Mouse (Mus musculus): ENCODE data around the gene Msln. TPM values are rescaled to one million over a fixed set of nuclear protein-coding genes. Genes with fewer than 3 reads are reported as not detected.
A peak's percentile ranks its signal among the peaks of the same experiment; 100 is the strongest.

The Msln gene
- polyA plus RNA-seq, 1 experiment = 23.6 TPM

DNA sequence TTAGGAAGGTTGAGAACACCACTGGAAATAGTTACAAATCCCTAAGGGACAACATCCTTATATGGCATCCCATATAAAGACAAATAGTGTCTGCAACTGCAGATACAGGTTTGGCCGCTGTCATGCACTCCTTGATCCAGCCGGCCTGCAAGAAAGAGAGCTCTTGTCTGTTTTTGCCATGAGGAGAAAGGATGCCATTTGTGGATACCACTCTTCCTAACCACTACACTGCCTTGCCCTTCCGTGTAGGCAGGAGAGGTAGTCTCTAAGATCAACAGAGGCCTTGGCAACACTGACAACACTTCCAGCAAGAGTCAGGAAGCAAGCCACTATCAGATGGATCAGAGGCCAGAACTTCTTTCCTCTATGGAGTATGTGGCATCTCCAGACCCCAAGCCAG is 32.1 kb upstream of the Msln start, which contains the start of gene Ccdc78:
TSS of gene Ccdc78 (plus strand) at position 301 of the 400 bp plus-strand sequence.
- 93% methylated on average over 3 of the region's 3 CpGs for WGBS
- no peak within 1 kb of the TSS for H3K27ac ChIP-seq (ENCODE audit: control insufficient read depth, insufficient read depth, low read length)
- H3K4me3 ChIP-seq (ENCODE audit: control insufficient read depth, insufficient read depth, low read length) = peak within 1 kb of the TSS; percentile 77
- no peak for DNase-seq
- H3K4me1 ChIP-seq (replicated peaks; ENCODE audit: control insufficient read depth, insufficient read depth, low read length) = peaks cover 17% of the 10 kb centered on the region
- no peaks in the 10 kb centered on the region; the same call in 1 of the 2 replicates for H3K36me3 ChIP-seq (ENCODE audit: control insufficient read depth, insufficient read depth, low read length)
- H3K27me3 ChIP-seq (ENCODE audit: control insufficient read depth, insufficient read depth, low read length) = no peaks in the 10 kb centered on the region
- TF ChIP-seq CTCF (IDR thresholded peaks at IDR 0.05; ENCODE audit: borderline replicate concordance, control insufficient read depth, extremely low read depth, insufficient read depth, low read length, poor library complexity) = no peak
- TF ChIP-seq POLR2A (IDR thresholded peaks at IDR 0.05; ENCODE audit: control insufficient read depth, extremely low read depth, insufficient read depth, low read length, poor library complexity) = no peak

DNA sequence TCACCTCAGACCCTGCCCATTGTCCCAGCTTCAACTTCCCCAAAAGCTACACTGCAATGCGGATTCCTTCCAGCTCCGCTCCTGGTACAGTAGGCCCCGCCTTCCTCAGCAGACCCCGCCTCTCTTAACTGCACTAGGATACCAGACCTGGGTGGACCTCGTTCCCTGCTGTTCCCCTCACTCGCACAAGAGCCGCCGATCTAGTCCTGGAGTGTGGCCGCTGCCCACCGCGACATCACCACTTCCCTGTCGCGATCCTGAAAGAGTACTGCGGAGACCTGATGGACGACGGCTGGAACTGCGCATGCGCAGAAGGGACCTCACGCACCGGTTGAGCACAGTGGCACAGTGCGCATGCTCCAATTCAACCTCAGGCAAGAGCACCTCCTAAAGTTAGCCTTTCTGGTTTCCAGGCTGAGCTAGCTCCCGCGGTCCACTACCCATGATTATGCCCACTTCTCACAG is 31.1 kb upstream of the Msln start, which contains the start of gene Haghl:
TSS of gene Haghl (minus strand) at position 393 of the 465 bp plus-strand sequence.
- H3K4me3 ChIP-seq (ENCODE audit: control insufficient read depth, insufficient read depth, low read length) = peak within 1 kb of the TSS; percentile 77
- no peak within 1 kb of the TSS for H3K27ac ChIP-seq (ENCODE audit: control insufficient read depth, insufficient read depth, low read length)
- TF ChIP-seq CTCF (IDR thresholded peaks at IDR 0.05; ENCODE audit: borderline replicate concordance, control insufficient read depth, extremely low read depth, insufficient read depth, low read length, poor library complexity) (no peak), POLR2A (IDR thresholded peaks at IDR 0.05; ENCODE audit: control insufficient read depth, extremely low read depth, insufficient read depth, low read length, poor library complexity) (peak; percentile 36; the same call in 1 of the 2 replicates)
- DNase-seq = peak; percentile 93
- no peaks in the 10 kb centered on the region; the same call in 1 of the 2 replicates for H3K36me3 ChIP-seq (ENCODE audit: control insufficient read depth, insufficient read depth, low read length)
- no peaks in the 10 kb centered on the region for H3K27me3 ChIP-seq (ENCODE audit: control insufficient read depth, insufficient read depth, low read length)
- H3K4me1 ChIP-seq (replicated peaks; ENCODE audit: control insufficient read depth, insufficient read depth, low read length) = peaks cover 15% of the 10 kb centered on the region
- WGBS = under 1% methylated on average over 23 of the region's 23 CpGs

DNA sequence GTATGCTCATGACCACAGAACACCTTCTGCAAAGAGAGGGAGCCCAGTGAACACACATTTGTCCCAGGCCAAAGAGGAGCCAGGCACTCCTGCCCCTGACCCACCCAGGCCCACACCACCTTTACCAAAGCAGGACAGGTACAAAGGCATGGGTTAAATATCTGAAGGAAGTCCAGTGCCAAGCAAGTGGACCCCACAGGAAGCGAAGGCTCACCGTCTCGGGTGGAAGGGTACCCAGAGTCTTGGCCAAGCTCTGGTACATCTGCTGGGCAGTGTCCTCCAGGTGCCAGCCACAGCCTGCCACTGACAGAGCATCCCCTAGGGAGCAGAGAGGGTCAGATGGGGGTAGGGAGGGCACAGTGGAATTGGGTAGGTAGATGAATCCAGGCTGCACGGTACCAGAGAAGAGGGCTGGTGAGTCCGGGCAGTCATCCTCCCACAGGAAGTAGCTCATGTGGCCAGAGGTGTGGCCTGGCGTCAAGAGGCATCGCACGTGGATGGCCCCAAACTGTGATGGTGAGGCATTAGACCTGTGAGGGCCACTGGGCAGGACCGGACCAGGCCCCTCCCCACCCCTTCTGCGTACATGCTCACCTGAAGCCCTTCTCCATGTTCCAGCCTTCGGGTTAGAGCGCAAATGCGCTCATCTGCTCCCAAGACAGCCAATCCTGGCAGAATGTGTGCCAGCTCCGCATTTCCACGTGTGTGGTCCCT is 29.8 kb upstream of the Msln start:
- Histone ChIP-seq H3K4me1 (replicated peaks; ENCODE audit: control insufficient read depth, insufficient read depth, low read length) (peaks cover 15% of the 10 kb centered on the region), H3K27ac (ENCODE audit: control insufficient read depth, insufficient read depth, low read length) (no peak overlapping the region), H3K36me3 (ENCODE audit: control insufficient read depth, insufficient read depth, low read length) (no peaks in the 10 kb centered on the region; the same call in 1 of the 2 replicates), H3K27me3 (ENCODE audit: control insufficient read depth, insufficient read depth, low read length) (no peaks in the 10 kb centered on the region), H3K4me3 (ENCODE audit: control insufficient read depth, insufficient read depth, low read length) (no peak overlapping the region)
- no peak for DNase-seq
- TF ChIP-seq POLR2A (IDR thresholded peaks at IDR 0.05; ENCODE audit: control insufficient read depth, extremely low read depth, insufficient read depth, low read length, poor library complexity) (no peak), CTCF (IDR thresholded peaks at IDR 0.05; ENCODE audit: borderline replicate concordance, control insufficient read depth, extremely low read depth, insufficient read depth, low read length, poor library complexity) (no peak)
- WGBS = 88% methylated on average over 15 of the region's 15 CpGs

DNA sequence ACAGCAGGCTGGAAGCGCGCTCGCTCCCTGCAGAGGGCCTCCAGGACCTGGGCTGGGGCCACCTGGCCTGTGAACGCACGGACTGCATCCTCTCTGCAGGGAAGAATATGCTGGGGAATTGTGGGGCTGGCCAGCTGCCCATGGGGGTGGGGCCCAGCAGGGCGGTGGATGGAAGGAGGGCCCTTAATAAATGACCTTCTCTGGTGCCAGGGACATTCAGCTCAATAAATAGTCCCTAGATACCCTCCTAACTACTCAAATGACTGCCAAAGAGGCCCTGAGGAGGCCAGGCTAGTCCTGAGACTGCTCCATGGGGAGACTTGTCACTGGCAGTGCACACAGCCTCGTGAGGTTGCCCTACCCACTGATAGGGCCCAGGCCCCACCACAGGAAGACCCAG is 28.9 kb upstream of the Msln start:
- 93% methylated on average over 7 of the region's 7 CpGs for WGBS
- H3K27ac ChIP-seq (ENCODE audit: control insufficient read depth, insufficient read depth, low read length) = no peak overlapping the region
- no peak for DNase-seq
- H3K4me3 ChIP-seq (ENCODE audit: control insufficient read depth, insufficient read depth, low read length) = no peak overlapping the region
- H3K4me1 ChIP-seq (replicated peaks; ENCODE audit: control insufficient read depth, insufficient read depth, low read length) = peaks cover 15% of the 10 kb centered on the region
- no peaks in the 10 kb centered on the region for H3K27me3 ChIP-seq (ENCODE audit: control insufficient read depth, insufficient read depth, low read length)
- TF ChIP-seq CTCF (IDR thresholded peaks at IDR 0.05; ENCODE audit: borderline replicate concordance, control insufficient read depth, extremely low read depth, insufficient read depth, low read length, poor library complexity) = no peak
- no peak for TF ChIP-seq POLR2A (IDR thresholded peaks at IDR 0.05; ENCODE audit: control insufficient read depth, extremely low read depth, insufficient read depth, low read length, poor library complexity)
- no peaks in the 10 kb centered on the region; the same call in 1 of the 2 replicates for H3K36me3 ChIP-seq (ENCODE audit: control insufficient read depth, insufficient read depth, low read length)

DNA sequence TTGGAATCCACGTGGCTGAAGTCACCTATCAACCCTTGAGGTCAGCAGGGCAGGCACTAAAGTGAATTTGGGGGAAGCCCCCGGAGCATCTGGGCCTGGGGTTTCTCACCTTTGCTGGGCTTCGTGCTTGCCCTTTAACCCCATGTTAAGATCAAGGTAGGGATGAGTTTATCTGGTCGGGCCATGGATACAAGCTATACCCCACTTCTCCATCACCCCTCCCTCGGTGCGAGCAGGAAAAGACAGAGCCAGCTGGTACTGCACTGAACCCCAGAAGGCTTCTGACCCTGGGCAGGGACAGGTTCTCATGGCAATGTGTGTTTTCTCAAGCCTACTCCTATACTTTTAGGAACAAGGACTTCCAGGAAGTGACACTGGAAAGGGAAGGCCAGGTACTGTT is 27.2 kb upstream of the Msln start:
- Histone ChIP-seq H3K4me3 (ENCODE audit: control insufficient read depth, insufficient read depth, low read length) (no peak overlapping the region), H3K27me3 (ENCODE audit: control insufficient read depth, insufficient read depth, low read length) (no peaks in the 10 kb centered on the region), H3K36me3 (ENCODE audit: control insufficient read depth, insufficient read depth, low read length) (no peaks in the 10 kb centered on the region; the same call in 1 of the 2 replicates), H3K4me1 (replicated peaks; ENCODE audit: control insufficient read depth, insufficient read depth, low read length) (peaks cover 15% of the 10 kb centered on the region), H3K27ac (ENCODE audit: control insufficient read depth, insufficient read depth, low read length) (no peak overlapping the region)
- TF ChIP-seq POLR2A (IDR thresholded peaks at IDR 0.05; ENCODE audit: control insufficient read depth, extremely low read depth, insufficient read depth, low read length, poor library complexity) (no peak), CTCF (IDR thresholded peaks at IDR 0.05; ENCODE audit: borderline replicate concordance, control insufficient read depth, extremely low read depth, insufficient read depth, low read length, poor library complexity) (no peak)
- DNase-seq = no peak
- 86% methylated on average over 6 of the region's 6 CpGs for WGBS

DNA sequence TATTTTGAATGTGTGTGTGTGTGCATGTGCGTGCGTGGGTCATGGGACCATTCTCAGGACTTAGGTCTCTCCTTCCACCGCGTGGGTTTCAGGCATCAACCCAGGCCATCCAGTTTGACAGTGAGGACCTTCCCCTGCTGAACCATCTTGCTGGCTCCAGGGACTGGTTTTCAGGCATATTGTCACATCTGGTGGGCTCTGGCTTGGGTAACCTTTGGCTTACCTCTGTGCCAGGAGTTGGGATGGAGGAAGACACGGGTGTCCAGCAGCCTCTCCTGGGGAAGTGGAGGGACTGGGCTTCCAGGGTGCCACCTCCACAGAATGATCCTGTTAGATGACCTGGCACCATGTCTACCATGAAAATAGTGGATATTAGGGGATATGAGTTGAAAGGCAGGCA is 23.8 kb upstream of the Msln start:
- no peak for TF ChIP-seq POLR2A (IDR thresholded peaks at IDR 0.05; ENCODE audit: control insufficient read depth, extremely low read depth, insufficient read depth, low read length, poor library complexity)
- TF ChIP-seq CTCF (IDR thresholded peaks at IDR 0.05; ENCODE audit: borderline replicate concordance, control insufficient read depth, extremely low read depth, insufficient read depth, low read length, poor library complexity) = no peak
- peaks cover 8% of the 10 kb centered on the region for H3K4me1 ChIP-seq (replicated peaks; ENCODE audit: control insufficient read depth, insufficient read depth, low read length)
- WGBS = 96% methylated on average over 5 of the region's 5 CpGs

More for the DNA sequence above, 23.8 kb upstream of the Msln start:
- no peaks in the 10 kb centered on the region; the same call in 1 of the 2 replicates for H3K36me3 ChIP-seq (ENCODE audit: control insufficient read depth, insufficient read depth, low read length)
- H3K27me3 ChIP-seq (ENCODE audit: control insufficient read depth, insufficient read depth, low read length) = no peaks in the 10 kb centered on the region
- no peak overlapping the region for H3K4me3 ChIP-seq (ENCODE audit: control insufficient read depth, insufficient read depth, low read length)
- DNase-seq = no peak
- H3K27ac ChIP-seq (ENCODE audit: control insufficient read depth, insufficient read depth, low read length) = no peak overlapping the region
